Mouse (Mus musculus): ENCODE data around the gene Prkn. TPM values are rescaled to one million over a fixed set of nuclear protein-coding genes. Genes with fewer than 3 reads are reported as not detected.

Prkn gene
- total and polyA plus RNA-seq, 3 experiments = 4.5 to 10.6 (median 10.3) TPM

DNA sequence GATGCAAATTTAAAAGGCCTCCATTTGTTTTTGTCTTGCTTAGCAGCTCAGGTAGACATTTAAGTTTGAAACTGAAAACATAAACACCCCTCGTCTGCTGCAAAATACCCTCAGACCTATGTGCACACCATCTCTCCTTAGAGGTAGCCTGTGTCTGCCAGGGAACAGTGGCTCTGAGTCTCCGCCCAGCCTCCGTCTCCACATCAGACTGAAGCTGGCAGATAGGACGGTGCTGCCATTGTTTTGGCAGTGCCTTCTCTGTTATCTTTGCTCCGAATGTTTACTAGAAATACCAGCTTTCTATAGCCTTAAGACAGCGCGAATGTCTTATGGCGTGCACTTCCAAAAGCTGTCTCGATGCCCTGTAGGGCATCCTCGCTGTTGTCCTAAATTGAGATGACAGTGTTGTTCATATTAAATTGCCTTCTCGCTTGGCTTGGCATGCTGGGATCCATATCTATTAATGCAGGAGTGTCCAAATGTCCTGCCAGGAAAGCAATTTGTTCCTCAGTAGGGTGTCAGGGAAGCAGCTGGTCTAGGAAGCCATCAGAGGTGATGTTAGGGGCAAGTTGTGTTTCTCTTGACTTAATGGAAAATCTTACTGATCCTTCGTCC lies 1047.5 kb downstream of the Prkn start:
- Histone ChIP-seq H3K27ac (no peak overlapping the region), H3K4me1 (ENCODE audit: control insufficient read depth, insufficient read depth, low read length) (no peaks in the 10 kb centered on the region), H3K4me3 (no peak overlapping the region), H3K36me3 (ENCODE audit: control insufficient read depth, insufficient read depth, low read length) (no peaks in the 10 kb centered on the region), H3K27me3 (ENCODE audit: control insufficient read depth, insufficient read depth, low read length) (no peaks in the 10 kb centered on the region), H3K9ac (ENCODE audit: low read depth, low read length) (no peak overlapping the region), H3K79me2 (replicated peaks; ENCODE audit: control insufficient read depth, insufficient read depth, low read length) (no peaks in the 10 kb centered on the region)
- intact Hi-C loops (cut with DNase I) = no loop called here
- WGBS = 58% methylated on average over 12 of the region's 12 CpGs
- no peak for DNase-seq
- TF ChIP-seq EP300 (IDR thresholded peaks at IDR 0.05; ENCODE audit: insufficient read depth, low read depth, low read length) = no peak
- TF ChIP-seq POLR2A (IDR thresholded peaks at IDR 0.05; ENCODE audit: insufficient read depth, low read depth, low read length) = no peak
- TF ChIP-seq CTCF (IDR thresholded peaks at IDR 0.05) = no peak

DNA sequence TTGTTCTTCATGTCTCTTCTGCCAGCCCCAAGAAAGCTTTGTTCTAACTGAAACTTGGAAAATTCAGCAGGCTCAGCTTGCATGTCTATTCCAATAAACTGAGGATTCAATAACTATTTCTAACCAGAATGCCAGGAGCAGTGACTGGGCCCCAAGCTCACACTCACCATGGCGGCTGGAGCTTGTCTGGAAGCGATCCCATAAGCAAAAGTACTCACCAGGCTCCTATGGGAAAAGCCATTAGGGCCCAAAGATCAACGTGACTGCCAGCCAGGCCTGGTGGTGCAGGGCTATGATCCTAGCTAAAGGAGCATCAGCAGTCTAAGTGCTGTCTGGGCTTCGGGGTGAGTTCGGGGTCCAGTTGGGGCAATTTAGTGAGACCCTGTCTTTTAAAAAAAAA lies 1048.6 kb downstream of the Prkn start:
- H3K9ac ChIP-seq (ENCODE audit: low read depth, low read length) = no peak overlapping the region
- intact Hi-C loops (cut with DNase I) = no loop called here
- no peaks in the 10 kb centered on the region for H3K79me2 ChIP-seq (replicated peaks; ENCODE audit: control insufficient read depth, insufficient read depth, low read length)
- no peaks in the 10 kb centered on the region for H3K36me3 ChIP-seq (ENCODE audit: control insufficient read depth, insufficient read depth, low read length)
- H3K4me1 ChIP-seq (ENCODE audit: control insufficient read depth, insufficient read depth, low read length) = no peaks in the 10 kb centered on the region
- H3K27ac ChIP-seq = no peak overlapping the region
- 75% methylated on average over 5 of the region's 5 CpGs for WGBS
- no peaks in the 10 kb centered on the region for H3K27me3 ChIP-seq (ENCODE audit: control insufficient read depth, insufficient read depth, low read length)
- no peak overlapping the region for H3K4me3 ChIP-seq
- no peak for DNase-seq
- TF ChIP-seq EP300 (IDR thresholded peaks at IDR 0.05; ENCODE audit: insufficient read depth, low read depth, low read length) (no peak), POLR2A (IDR thresholded peaks at IDR 0.05; ENCODE audit: insufficient read depth, low read depth, low read length) (no peak), CTCF (IDR thresholded peaks at IDR 0.05) (no peak)

DNA sequence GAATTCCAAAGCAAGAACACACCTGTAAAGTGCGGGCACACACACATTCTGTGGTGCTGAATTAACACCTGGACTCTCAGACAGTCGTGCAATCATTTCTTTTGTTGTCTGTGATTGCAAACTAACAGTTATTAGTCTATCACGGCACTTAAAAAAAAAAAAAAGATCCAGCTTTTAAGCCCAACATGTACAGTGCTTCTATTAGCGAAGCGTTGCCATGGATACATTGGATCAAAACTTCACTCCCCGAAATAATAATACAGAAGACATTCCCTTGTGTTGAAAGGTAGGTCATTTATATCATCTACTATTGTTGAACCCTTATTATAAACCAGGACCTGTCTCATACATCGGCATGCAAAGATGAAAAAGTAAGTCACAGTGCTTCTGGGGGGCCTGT lies 1060.1 kb downstream of the Prkn start:
- intact Hi-C loops (cut with DNase I) = no loop called here
- TF ChIP-seq EP300 (IDR thresholded peaks at IDR 0.05; ENCODE audit: insufficient read depth, low read depth, low read length) (no peak), POLR2A (IDR thresholded peaks at IDR 0.05; ENCODE audit: insufficient read depth, low read depth, low read length) (no peak), CTCF (IDR thresholded peaks at IDR 0.05) (no peak)
- H3K36me3 ChIP-seq (ENCODE audit: control insufficient read depth, insufficient read depth, low read length) = no peaks in the 10 kb centered on the region

DNA sequence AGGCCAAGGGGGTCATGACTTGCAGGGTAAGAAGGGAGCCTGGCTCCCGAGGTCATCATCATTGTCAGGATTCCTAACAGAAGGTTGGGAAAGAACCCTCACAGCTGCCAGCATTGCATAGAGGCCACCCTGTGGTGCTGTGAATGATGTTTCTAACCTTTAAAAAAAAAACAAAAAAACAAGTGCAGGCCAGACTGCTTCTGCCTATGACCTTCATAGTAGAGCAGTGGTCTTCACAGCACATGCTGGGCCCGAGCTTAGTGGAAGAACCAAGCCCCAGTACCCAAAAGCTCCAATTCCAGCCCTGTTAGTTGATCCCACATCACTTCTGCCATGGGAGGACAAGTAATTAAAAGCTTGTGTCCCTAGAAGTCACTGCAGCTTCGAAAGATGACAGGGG lies 1061.5 kb downstream of the Prkn start:
- no peak overlapping the region for H3K27ac ChIP-seq
- no peaks in the 10 kb centered on the region for H3K27me3 ChIP-seq (ENCODE audit: control insufficient read depth, insufficient read depth, low read length)
- no peak overlapping the region for H3K4me3 ChIP-seq
- DNase-seq = no peak
- H3K4me1 ChIP-seq (ENCODE audit: control insufficient read depth, insufficient read depth, low read length) = no peaks in the 10 kb centered on the region
- WGBS = 65% methylated on average over 3 of the region's 3 CpGs
- intact Hi-C loops (cut with DNase I) = no loop called here
- no peaks in the 10 kb centered on the region for H3K79me2 ChIP-seq (replicated peaks; ENCODE audit: control insufficient read depth, insufficient read depth, low read length)
- no peak overlapping the region for H3K9ac ChIP-seq (ENCODE audit: low read depth, low read length)
- TF ChIP-seq EP300 (IDR thresholded peaks at IDR 0.05; ENCODE audit: insufficient read depth, low read depth, low read length) (no peak), POLR2A (IDR thresholded peaks at IDR 0.05; ENCODE audit: insufficient read depth, low read depth, low read length) (no peak), CTCF (IDR thresholded peaks at IDR 0.05) (no peak)
- no peaks in the 10 kb centered on the region for H3K36me3 ChIP-seq (ENCODE audit: control insufficient read depth, insufficient read depth, low read length)

More for the DNA sequence above, 1060.1 kb downstream of the Prkn start:
- H3K27ac ChIP-seq = no peak overlapping the region
- H3K27me3 ChIP-seq (ENCODE audit: control insufficient read depth, insufficient read depth, low read length) = no peaks in the 10 kb centered on the region
- no peaks in the 10 kb centered on the region for H3K4me1 ChIP-seq (ENCODE audit: control insufficient read depth, insufficient read depth, low read length)
- no peak overlapping the region for H3K9ac ChIP-seq (ENCODE audit: low read depth, low read length)
- no peak overlapping the region for H3K4me3 ChIP-seq
- no peaks in the 10 kb centered on the region for H3K79me2 ChIP-seq (replicated peaks; ENCODE audit: control insufficient read depth, insufficient read depth, low read length)
- WGBS = 83% methylated on average over 7 of the region's 7 CpGs
- no peak for DNase-seq

DNA sequence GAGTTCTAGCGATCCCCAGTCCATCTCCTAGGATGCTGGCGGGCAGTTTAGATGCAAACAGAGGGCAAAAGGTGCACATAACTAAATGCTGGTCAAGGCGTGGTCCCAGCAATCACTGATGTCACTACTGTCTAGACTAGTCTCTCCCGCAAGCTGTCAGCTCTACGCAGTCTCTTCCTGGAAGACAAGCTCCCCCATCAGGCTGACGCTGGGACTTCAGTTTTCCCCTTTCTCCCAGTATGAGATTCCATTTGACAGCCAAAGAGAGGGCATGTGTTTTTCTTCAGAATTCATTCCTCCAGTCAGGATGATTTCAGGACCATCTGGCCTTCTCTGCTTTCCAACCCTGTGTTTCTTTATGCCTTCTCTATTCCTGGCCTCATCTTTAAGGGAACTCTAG lies 1062.8 kb downstream of the Prkn start:
- WGBS = 40% methylated on average over 6 of the region's 6 CpGs
- no peak overlapping the region for H3K4me3 ChIP-seq
- H3K79me2 ChIP-seq (replicated peaks; ENCODE audit: control insufficient read depth, insufficient read depth, low read length) = no peaks in the 10 kb centered on the region
- no peaks in the 10 kb centered on the region for H3K36me3 ChIP-seq (ENCODE audit: control insufficient read depth, insufficient read depth, low read length)
- H3K9ac ChIP-seq (ENCODE audit: low read depth, low read length) = no peak overlapping the region
- TF ChIP-seq EP300 (IDR thresholded peaks at IDR 0.05; ENCODE audit: insufficient read depth, low read depth, low read length) = no peak
- no peak for TF ChIP-seq CTCF (IDR thresholded peaks at IDR 0.05)
- TF ChIP-seq POLR2A (IDR thresholded peaks at IDR 0.05; ENCODE audit: insufficient read depth, low read depth, low read length) = no peak
- intact Hi-C loops (cut with DNase I) = no loop called here
- H3K27ac ChIP-seq = no peak overlapping the region
- no peak for DNase-seq
- H3K4me1 ChIP-seq (ENCODE audit: control insufficient read depth, insufficient read depth, low read length) = no peaks in the 10 kb centered on the region
- H3K27me3 ChIP-seq (ENCODE audit: control insufficient read depth, insufficient read depth, low read length) = no peaks in the 10 kb centered on the region

DNA sequence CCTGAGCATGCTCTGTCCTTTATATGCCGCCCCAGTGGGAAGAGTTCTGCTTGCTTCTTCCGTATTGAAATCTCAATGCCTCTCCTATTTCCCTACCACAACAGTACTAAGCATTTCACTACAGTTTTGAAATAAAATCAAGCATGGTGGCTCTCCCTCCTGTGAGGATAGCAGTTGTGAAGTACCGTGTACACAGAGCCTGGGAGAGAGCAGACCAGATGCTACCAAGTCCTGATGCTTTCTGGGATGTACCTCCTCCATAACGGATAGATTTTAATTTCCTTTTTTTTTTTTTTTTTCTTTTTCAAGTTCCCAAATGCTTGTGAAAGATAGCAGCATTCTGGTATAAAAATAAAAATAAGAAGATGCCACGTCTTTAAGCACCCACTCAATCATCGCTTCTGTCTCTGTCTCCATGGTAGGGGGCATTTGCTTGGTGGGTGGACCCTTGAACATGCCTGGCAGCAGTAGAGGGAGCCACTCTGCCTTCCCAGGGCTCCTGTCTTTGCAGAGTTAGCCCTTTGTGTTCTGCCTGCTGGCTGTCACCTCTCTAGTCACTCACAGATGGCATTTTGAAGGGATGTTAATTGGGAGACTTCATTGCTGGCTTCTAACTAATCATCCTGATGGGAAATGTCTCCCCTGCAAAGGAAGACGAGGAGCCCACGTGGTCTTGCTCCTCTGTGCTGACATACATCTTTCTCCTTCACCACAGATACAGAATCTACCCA lies 1070.6 kb downstream of the Prkn start:
- Histone ChIP-seq H3K27ac (no peak overlapping the region), H3K4me1 (ENCODE audit: control insufficient read depth, insufficient read depth, low read length) (no peaks in the 10 kb centered on the region), H3K9ac (ENCODE audit: low read depth, low read length) (no peak overlapping the region), H3K79me2 (replicated peaks; ENCODE audit: control insufficient read depth, insufficient read depth, low read length) (no peaks in the 10 kb centered on the region), H3K4me3 (no peak overlapping the region), H3K36me3 (ENCODE audit: control insufficient read depth, insufficient read depth, low read length) (no peaks in the 10 kb centered on the region), H3K27me3 (ENCODE audit: control insufficient read depth, insufficient read depth, low read length) (0 out of 2 replicates have a peak, but pooled peaks cover 3% of the 10 kb centered on the region)
- WGBS = 70% methylated on average over 8 of the region's 8 CpGs
- intact Hi-C loops (cut with DNase I) = no loop called here
- no peak for TF ChIP-seq POLR2A (IDR thresholded peaks at IDR 0.05; ENCODE audit: insufficient read depth, low read depth, low read length)
- TF ChIP-seq EP300 (IDR thresholded peaks at IDR 0.05; ENCODE audit: insufficient read depth, low read depth, low read length) = no peak
- no peak for TF ChIP-seq CTCF (IDR thresholded peaks at IDR 0.05)
- no peak for DNase-seq
